Mouse (Mus musculus): ENCODE measurements around the gene Macc1.

- TF ChIP-seq CTCF (IDR thresholded peaks at IDR 0.05) (no peak), POLR2A (IDR thresholded peaks at IDR 0.05; ENCODE audit: insufficient read depth, low read depth, low read length) (no peak), EP300 (IDR thresholded peaks at IDR 0.05; ENCODE audit: insufficient read depth, low read depth, low read length) (no peak)
Measured at GRCm38 (mm10) chr12:119369832-119370231, 55.8 kb downstream of the Macc1 start.

All from heart, adult 2 months (tissue).